Mouse (Mus musculus) neural tube, embryonic 11.5 days (tissue): ENCODE measurements around the gene Ctnnal1. TPM values are rescaled to one million over a fixed set of nuclear protein-coding genes. Genes with fewer than 3 reads are reported as not detected.

Experiments used
- ATAC-seq: fragments of 200-750 bp; cut with Nextera tagmentation; 2 replicates; pipeline ENCODE4 v1.8.0; 2017; ENCODE audit warnings: moderate number of reproducible peaks, mild to moderate bottlenecking, moderate TSS enrichment, moderate library complexity; ENCODE audit not compliant: insufficient read depth, low FRiP score, low TSS enrichment
- DNase-seq: peaks from one replicate; pipeline ENCODE4 v3.0.0-alpha.2; 2015; ENCODE audit warnings: low spot score
- H3K27ac ChIP-seq: fragments of 300-500 bp; sonication (generic); 2 replicates; pipeline ENCODE4 v1.5.1; 2014; ENCODE audit warnings: low read depth, mild to moderate bottlenecking, low read length
- H3K27me3 ChIP-seq: fragments of 300-500 bp; sonication (generic); 2 replicates; pipeline ENCODE4 v1.6.1; 2014; ENCODE audit warnings: mild to moderate bottlenecking, low read length, mixed read lengths; ENCODE audit not compliant: control insufficient read depth, insufficient read depth
- H3K36me3 ChIP-seq: fragments of 300-500 bp; sonication (generic); 2 replicates; pipeline ENCODE4 v1.6.1; 2014; ENCODE audit warnings: mild to moderate bottlenecking, low read length, moderate library complexity, mixed read lengths; ENCODE audit not compliant: control insufficient read depth, insufficient read depth
- H3K4me1 ChIP-seq: fragments of 300-500 bp; sonication (generic); 2 replicates; pipeline ENCODE4 v1.6.1; 2014; ENCODE audit warnings: low read length, mixed read lengths; ENCODE audit not compliant: control insufficient read depth, insufficient read depth
- H3K4me2 ChIP-seq: fragments of 300-500 bp; sonication (generic); 2 replicates; pipeline ENCODE4 v1.6.1; 2014; ENCODE audit warnings: low read depth, mild to moderate bottlenecking, moderate library complexity
- H3K4me3 ChIP-seq: fragments of 300-500 bp; sonication (generic); 2 replicates; pipeline ENCODE4 v1.5.1; 2014; ENCODE audit warnings: low read depth, low read length
- H3K9ac ChIP-seq: fragments of 300-500 bp; sonication (generic); 2 replicates; pipeline ENCODE4 v1.6.1; 2014; ENCODE audit warnings: mild to moderate bottlenecking, low read length
- H3K9me3 ChIP-seq: fragments of 300-500 bp; sonication (generic); 2 replicates; pipeline ENCODE4 v1.6.1; 2016; ENCODE audit warnings: low read length; ENCODE audit not compliant: control insufficient read depth
- WGBS: fragments of 180-500 bp; shearing (Covaris S2); extraction: QIAGEN DNeasy Blood & Tissue Kit; methylation state at CpG from one replicate; pipeline ENCODE4 v1.1.7; 2014; 5-methylcytosine and 5-hydroxymethylcytosine counted together
- polyA plus RNA-seq: library from polyadenylated mRNA; unstranded; fragments of >200 nt; fragmentation: Nextera tagmentation; extraction: Ambion mirVana; gene quantifications from 2 replicates; pipeline ENCODE4 v1.2.1, GENCODE M21; 2014

The Ctnnal1 gene
- polyA plus RNA-seq, 1 experiment from 2014 or later = 27.4 TPM

- no peaks in the 10 kb centered on the region for H3K9me3 ChIP-seq
- DNase-seq (no peak), ATAC-seq (no peak)
- peaks cover 4% of the 10 kb centered on the region; the same call in 1 of the 2 replicates for H3K36me3 ChIP-seq
- no peaks in the 10 kb centered on the region for H3K4me1 ChIP-seq
- WGBS = 91% methylated on average over 7 of the region's 7 CpGs
- no peaks in the 10 kb centered on the region for H3K27me3 ChIP-seq
- H3K4me3 ChIP-seq = no peak overlapping the region
- no peak overlapping the region for H3K27ac ChIP-seq
- no peak overlapping the region for H3K9ac ChIP-seq
- H3K4me2 ChIP-seq = no peak overlapping the region
These were observed 33.0 kb downstream of the Ctnnal1 start for GRCm38 (mm10) chr4:56831998-56832397.

GRCm38 (mm10) chr4:56831013-56831609 lies 33.9 kb downstream of the Ctnnal1 start:
- Histone ChIP-seq H3K27me3 (no peaks in the 10 kb centered on the region), H3K4me2 (no peak overlapping the region), H3K9ac (no peak overlapping the region), H3K9me3 (no peaks in the 10 kb centered on the region), H3K36me3 (peaks cover 4% of the 10 kb centered on the region; the same call in 1 of the 2 replicates), H3K4me3 (no peak overlapping the region), H3K4me1 (no peaks in the 10 kb centered on the region), H3K27ac (no peak overlapping the region)
- 84% methylated on average over 13 of the region's 13 CpGs for WGBS
- ATAC-seq (no peak), DNase-seq (no peak)

- DNase-seq (no peak), ATAC-seq (no peak)
- 64% methylated on average over 7 of the region's 7 CpGs for WGBS
- no peak overlapping the region for H3K27ac ChIP-seq
- no peaks in the 10 kb centered on the region for H3K4me1 ChIP-seq
- H3K9ac ChIP-seq = no peak overlapping the region
- H3K4me2 ChIP-seq = no peak overlapping the region
- H3K9me3 ChIP-seq = no peaks in the 10 kb centered on the region
- H3K4me3 ChIP-seq = no peak overlapping the region
- no peaks in the 10 kb centered on the region for H3K27me3 ChIP-seq
- peaks cover 4% of the 10 kb centered on the region; the same call in 1 of the 2 replicates for H3K36me3 ChIP-seq
These were observed 35.5 kb downstream of the Ctnnal1 start for GRCm38 (mm10) chr4:56829511-56829921.

- no peaks in the 10 kb centered on the region for H3K9me3 ChIP-seq
- H3K27me3 ChIP-seq = no peaks in the 10 kb centered on the region
- no peak overlapping the region for H3K9ac ChIP-seq
- peaks cover 4% of the 10 kb centered on the region; the same call in 1 of the 2 replicates for H3K36me3 ChIP-seq
- H3K4me2 ChIP-seq = no peak overlapping the region
- 89% methylated on average over 3 of the region's 3 CpGs for WGBS
- no peak overlapping the region for H3K4me3 ChIP-seq
- H3K4me1 ChIP-seq = no peaks in the 10 kb centered on the region
- no peak for DNase-seq
- ATAC-seq = no peak
- H3K27ac ChIP-seq = no peak overlapping the region
These were observed 36.1 kb downstream of the Ctnnal1 start for GRCm38 (mm10) chr4:56828932-56829331.

GRCm38 (mm10) chr4:56824231-56824630 lies 40.8 kb downstream of the Ctnnal1 start:
- no peak overlapping the region for H3K27ac ChIP-seq
- H3K27me3 ChIP-seq = no peaks in the 10 kb centered on the region
- H3K9ac ChIP-seq = no peak overlapping the region
- H3K36me3 ChIP-seq = no peaks in the 10 kb centered on the region
- 92% methylated on average over 9 of the region's 9 CpGs for WGBS
- no peak overlapping the region for H3K4me3 ChIP-seq
- H3K4me1 ChIP-seq = no peaks in the 10 kb centered on the region
- ATAC-seq (no peak), DNase-seq (no peak)
- no peak overlapping the region for H3K4me2 ChIP-seq
- H3K9me3 ChIP-seq = no peaks in the 10 kb centered on the region

GRCm38 (mm10) chr4:56820017-56820550 lies 44.9 kb downstream of the Ctnnal1 start:
- Histone ChIP-seq H3K27me3 (no peaks in the 10 kb centered on the region), H3K36me3 (no peaks in the 10 kb centered on the region), H3K27ac (no peak overlapping the region), H3K4me3 (no peak overlapping the region), H3K9me3 (no peaks in the 10 kb centered on the region), H3K9ac (no peak overlapping the region), H3K4me1 (no peaks in the 10 kb centered on the region), H3K4me2 (no peak overlapping the region)
- no peak for ATAC-seq
- no peak for DNase-seq

GRCm38 (mm10) chr4:56815131-56815530 lies 49.9 kb downstream of the Ctnnal1 start:
- Histone ChIP-seq H3K4me2 (no peak overlapping the region), H3K4me3 (no peak overlapping the region), H3K9me3 (no peaks in the 10 kb centered on the region), H3K4me1 (no peaks in the 10 kb centered on the region), H3K27ac (no peak overlapping the region), H3K9ac (no peak overlapping the region), H3K27me3 (no peaks in the 10 kb centered on the region), H3K36me3 (no peaks in the 10 kb centered on the region)
- WGBS = 85% methylated on average over 8 of the region's 8 CpGs
- DNase-seq (no peak), ATAC-seq (no peak)

- H3K4me1 ChIP-seq = no peaks in the 10 kb centered on the region
- DNase-seq = no peak
These were observed 52.9 kb downstream of the Ctnnal1 start for GRCm38 (mm10) chr4:56812096-56812495.

GRCm38 (mm10) chr4:56811642-56812041 lies 53.3 kb downstream of the Ctnnal1 start:
- 76% methylated on average over 3 of the region's 3 CpGs for WGBS
- Histone ChIP-seq H3K9ac (no peak overlapping the region), H3K27me3 (no peaks in the 10 kb centered on the region), H3K4me3 (no peak overlapping the region), H3K4me1 (no peaks in the 10 kb centered on the region), H3K4me2 (no peak overlapping the region), H3K9me3 (no peaks in the 10 kb centered on the region), H3K36me3 (0 out of 2 replicates have a peak, but pooled peaks cover 3% of the 10 kb centered on the region), H3K27ac (no peak overlapping the region)
- DNase-seq (no peak), ATAC-seq (no peak)

More at GRCm38 (mm10) chr4:56812096-56812495, 52.9 kb downstream of the Ctnnal1 start:
- no peak overlapping the region for H3K9ac ChIP-seq
- no peak overlapping the region for H3K4me2 ChIP-seq
- ATAC-seq = no peak
- no peak overlapping the region for H3K27ac ChIP-seq
- 0 out of 2 replicates have a peak, but pooled peaks cover 3% of the 10 kb centered on the region for H3K36me3 ChIP-seq
- no peaks in the 10 kb centered on the region for H3K9me3 ChIP-seq
- WGBS = 85% methylated on average over 4 of the region's 4 CpGs
- H3K27me3 ChIP-seq = no peaks in the 10 kb centered on the region
- H3K4me3 ChIP-seq = no peak overlapping the region
